Mouse (Mus musculus): ENCODE measurements around the gene Hdlbp.

The Hdlbp gene

DNA sequence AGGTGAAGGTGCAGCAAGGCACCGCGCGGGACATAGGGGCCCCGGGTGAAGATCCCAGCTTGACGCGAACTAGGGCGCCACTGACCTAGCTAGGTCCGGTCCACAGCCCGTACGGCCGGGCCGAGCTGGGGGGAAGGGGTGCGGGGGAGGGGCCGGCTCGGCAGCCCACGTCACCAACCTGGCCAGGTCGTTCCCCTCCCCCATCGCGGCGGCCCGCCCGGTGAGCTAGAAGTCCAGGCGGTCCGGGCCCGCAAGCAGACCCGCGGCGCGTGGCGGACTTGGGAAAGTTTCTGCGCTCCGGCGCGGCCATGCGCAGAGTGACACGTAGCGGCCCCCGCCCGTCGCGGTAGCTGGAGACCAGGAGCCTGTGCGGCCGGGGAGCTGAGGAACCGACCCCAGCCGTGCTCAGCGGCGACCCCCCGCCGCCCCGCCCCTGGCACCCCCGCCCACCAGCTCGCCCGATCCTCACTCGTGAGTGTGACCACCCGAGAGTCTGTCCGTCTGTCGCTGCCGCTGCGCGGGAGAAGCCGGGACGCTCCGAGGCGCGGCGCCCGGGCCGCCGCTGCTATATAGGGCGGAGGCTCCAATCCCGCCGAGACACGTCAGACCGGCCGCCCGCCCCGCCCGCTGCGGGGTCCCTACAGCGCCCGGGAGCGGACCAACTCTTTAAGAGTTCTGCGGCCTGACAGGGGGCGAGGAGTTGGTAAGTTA, 33.3 kb downstream of the Hdlbp start:
- peak; percentile 42 to 59 for DNase-seq (ENCODE audit: low spot score in 2 of 2)

DNA sequence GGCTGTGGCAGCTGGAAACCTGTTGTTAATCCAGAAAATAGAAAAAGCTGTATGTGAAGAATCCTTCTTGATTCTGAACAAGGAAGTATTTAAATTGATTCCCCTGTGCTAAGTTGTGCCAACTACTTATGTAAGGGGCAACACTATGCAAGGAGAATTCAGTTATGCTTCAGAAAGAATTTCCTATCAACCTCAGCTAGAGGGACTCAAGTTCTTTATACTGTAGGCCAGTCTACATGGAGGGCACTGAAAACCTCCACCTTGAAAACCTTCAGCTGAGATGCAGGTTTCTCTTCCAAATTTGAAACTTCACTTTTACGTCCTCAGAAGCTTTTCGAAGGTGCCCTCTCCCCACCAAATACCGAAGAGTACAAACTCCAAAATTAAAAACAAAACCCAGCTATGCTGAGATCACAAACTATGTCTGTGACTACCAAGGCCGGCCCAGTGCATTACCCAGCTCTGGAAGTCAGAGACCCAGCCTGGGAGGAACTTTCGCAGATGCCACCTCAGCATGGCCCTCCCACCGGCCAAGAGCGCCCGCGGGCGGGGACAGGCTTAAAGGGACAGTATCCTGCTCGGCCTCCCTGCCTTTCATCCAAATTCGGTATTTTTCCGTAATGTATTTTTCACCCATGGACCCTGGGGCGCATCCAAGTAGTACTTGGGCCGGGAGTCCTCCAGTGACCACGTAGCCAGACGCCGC, 34.1 kb downstream of the Hdlbp start:
- peak; percentile 43 to 62 for DNase-seq (ENCODE audit: low spot score in 2 of 2)

DNA sequence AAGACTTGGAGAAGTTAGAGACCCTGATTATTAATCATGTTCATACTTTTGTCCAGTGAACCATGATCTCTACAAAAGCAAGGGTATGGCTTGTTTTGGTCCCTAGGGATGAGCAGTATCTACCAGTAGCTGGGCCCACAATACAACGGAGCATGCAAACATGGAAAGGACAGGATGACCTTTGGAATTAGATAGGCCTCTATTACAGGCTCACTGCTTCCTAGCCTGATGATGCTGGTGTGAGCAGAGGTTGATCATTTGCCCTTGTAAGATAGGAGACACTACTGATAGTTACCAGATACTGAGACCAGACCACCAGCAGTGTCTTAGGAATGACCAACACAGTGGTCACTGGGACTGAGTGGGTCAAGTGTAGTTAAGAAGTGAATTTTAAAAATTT, 39.3 kb downstream of the Hdlbp start:
- DNase-seq (ENCODE audit: low spot score in 2 of 2), result no peak

GRCm38 (mm10) chr1:93432087-93432486, 46.5 kb downstream of the Hdlbp start:
- DNase-seq (ENCODE audit: low spot score in 2 of 2), result no peak

- DNase-seq (ENCODE audit: low spot score in 2 of 2), result no peak
These were observed 75.2 kb downstream of the Hdlbp start for GRCm38 (mm10) chr1:93403403-93403802.

DNA sequence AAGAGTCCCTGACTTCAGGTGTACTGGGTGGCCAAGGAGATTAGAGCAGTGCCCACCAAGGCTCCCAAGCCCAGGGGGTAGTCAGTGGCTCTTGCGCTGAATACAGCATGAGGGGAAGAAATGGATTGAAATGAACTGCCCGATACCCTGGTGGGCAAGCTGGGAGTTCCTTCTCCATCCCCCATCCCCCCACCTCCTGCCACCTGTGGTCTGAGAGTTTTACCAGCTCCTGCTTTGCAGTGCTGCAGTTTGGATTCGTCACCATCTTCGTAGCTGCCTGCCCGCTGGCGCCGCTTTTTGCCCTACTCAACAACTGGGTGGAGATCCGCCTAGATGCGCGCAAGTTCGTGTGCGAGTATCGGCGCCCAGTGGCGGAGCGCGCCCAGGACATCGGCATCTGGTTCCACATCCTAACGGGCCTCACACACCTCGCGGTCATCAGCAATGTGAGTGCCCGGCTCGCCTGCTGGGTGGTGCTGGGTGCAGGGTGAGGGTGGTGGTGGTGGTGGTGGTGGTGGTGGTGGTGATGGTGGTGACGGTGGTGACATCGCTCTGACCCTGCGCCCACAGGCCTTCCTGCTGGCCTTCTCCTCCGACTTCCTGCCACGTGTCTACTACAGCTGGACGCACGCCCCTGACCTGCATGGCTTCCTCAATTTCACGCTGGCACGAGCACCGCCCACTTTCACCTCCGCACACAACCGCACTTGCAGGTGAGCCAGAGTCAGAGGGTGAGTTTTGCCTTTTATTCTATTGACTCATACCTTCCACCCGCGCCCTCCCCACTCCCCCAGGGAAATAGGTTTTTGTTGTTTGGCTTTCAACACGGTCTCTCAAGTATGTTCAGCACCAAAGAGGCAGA, 77.2 kb downstream of the Hdlbp start:
- DNase-seq (ENCODE audit: low spot score in 2 of 2), result peak in 1 of 2 experiments; percentile 10

DNA sequence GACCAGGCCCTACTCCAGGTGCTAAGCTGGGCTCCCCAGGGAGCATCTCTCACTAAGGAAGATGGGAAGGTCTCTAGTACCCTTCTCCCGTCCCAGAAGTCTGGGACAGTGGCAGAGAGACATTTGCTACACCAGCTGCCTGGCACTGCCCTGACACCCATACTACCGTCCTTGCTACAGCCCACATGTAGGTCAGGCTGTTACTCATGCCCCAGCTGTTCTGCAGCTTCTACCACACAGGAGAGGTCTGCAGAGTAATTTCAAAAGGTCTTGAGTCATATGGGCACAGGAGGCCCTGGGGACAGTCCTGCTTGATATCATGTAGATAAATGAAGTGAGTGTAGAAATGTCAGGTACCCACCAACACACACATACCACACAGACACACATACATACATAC, 89.7 kb downstream of the Hdlbp start:
- no peak for DNase-seq (ENCODE audit: low spot score in 2 of 2)

GRCm38 (mm10) chr1:93387198-93387597, 91.4 kb downstream of the Hdlbp start:
- no peak for DNase-seq (ENCODE audit: low spot score in 2 of 2)

- DNase-seq (ENCODE audit: low spot score in 2 of 2), result no peak
These were observed 99.5 kb downstream of the Hdlbp start for GRCm38 (mm10) chr1:93379117-93379516.

GRCm38 (mm10) chr1:93377307-93377706, 101.3 kb downstream of the Hdlbp start:
- no peak for DNase-seq (ENCODE audit: low spot score in 2 of 2)

DNA sequence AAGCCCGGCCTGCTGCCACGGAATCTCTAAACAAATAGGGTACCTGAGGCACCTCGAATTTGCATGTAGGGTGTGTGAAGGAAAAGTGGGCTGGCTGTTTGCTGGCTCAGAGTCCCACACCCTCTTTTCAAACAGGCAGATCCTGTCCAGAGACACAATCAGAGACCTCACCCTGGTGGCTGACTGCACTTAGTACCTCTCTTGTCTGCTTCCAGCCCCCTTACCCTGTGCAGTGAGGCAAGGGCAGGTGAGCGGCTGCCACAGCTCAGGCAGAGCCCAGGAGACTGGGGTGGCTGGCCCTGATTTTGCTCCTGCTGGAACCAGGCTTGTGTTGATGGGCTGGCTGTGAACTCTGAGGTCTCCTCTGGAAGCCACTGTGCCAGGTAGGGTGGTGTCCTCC, 105.0 kb downstream of the Hdlbp start, which contains the start of gene Ano7:
Gene Ano7 (plus strand): TSS at position 266 of the 400 bp plus-strand sequence.
- no peak for DNase-seq (ENCODE audit: low spot score in 2 of 2)

- no peak for DNase-seq (ENCODE audit: low spot score in 2 of 2)
These were observed 113.0 kb downstream of the Hdlbp start for GRCm38 (mm10) chr1:93365641-93366040.

- no peak for DNase-seq (ENCODE audit: low spot score in 2 of 2)
These were observed 116.0 kb downstream of the Hdlbp start for GRCm38 (mm10) chr1:93362661-93363060.
